Mouse (Mus musculus) MEL (cell line): ENCODE results near the gene Actr3.

Experiments
- BHLHE40 ChIP-seq: IDR thresholded peaks from 2 replicates; pipeline ENCODE4 v1.6.1; 2012; ENCODE audit warnings: low read depth, mild to moderate bottlenecking, inconsistent platforms, low read length, improper control_type of control experiment, borderline replicate concordance
- CTCF ChIP-seq, 3 experiments: IDR thresholded peaks in 2 of 3; conservative IDR thresholded peaks in 1 of 3; 2 replicates each; pipeline ENCODE4 v1.5.1; 2011 to 2012; ENCODE audit warnings: low read length in 3 of 3, low read depth in 2 of 3, mild to moderate bottlenecking in 2 of 3, improper control_type of control experiment in 1 of 3, inconsistent platforms in 1 of 3, mixed read lengths in 1 of 3, moderate library complexity in 1 of 3; ENCODE audit not compliant: control insufficient read depth in 1 of 3, insufficient read depth in 1 of 3, poor library complexity in 1 of 3, severe bottlenecking in 1 of 3
- EP300 ChIP-seq, 2 experiments: IDR thresholded peaks; 2 replicates each; pipeline ENCODE4 v1.6.1; 2011; ENCODE audit warnings: improper control_type of control experiment in 2 of 2, low read length in 2 of 2, low read depth in 1 of 2, mild to moderate bottlenecking in 1 of 2
- HCFC1 ChIP-seq: IDR thresholded peaks from 2 replicates; pipeline ENCODE4 v1.6.1; 2012; ENCODE audit warnings: low read depth, mild to moderate bottlenecking, inconsistent platforms, low read length, improper control_type of control experiment, moderate library complexity
- JUND ChIP-seq: IDR thresholded peaks from 2 replicates; pipeline ENCODE4 v1.6.1; 2011; ENCODE audit warnings: low read depth, mild to moderate bottlenecking, improper control_type of control experiment, low read length
- POLR2A ChIP-seq, 2 experiments: IDR thresholded peaks; 2 replicates each; pipeline ENCODE4 v1.6.1; 2011 to 2012; ENCODE audit warnings: low read length in 2 of 2, mild to moderate bottlenecking in 2 of 2, control low read depth in 1 of 2, improper control_type of control experiment in 1 of 2, low read depth in 1 of 2, moderate library complexity in 1 of 2; ENCODE audit not compliant: control insufficient read depth in 1 of 2, insufficient read depth in 1 of 2, poor library complexity in 1 of 2
- ZC3H11A ChIP-seq: IDR thresholded peaks from 2 replicates; pipeline ENCODE4 v1.6.1; 2012; ENCODE audit warnings: low read depth, mild to moderate bottlenecking, inconsistent platforms, low read length, improper control_type of control experiment

DNA sequence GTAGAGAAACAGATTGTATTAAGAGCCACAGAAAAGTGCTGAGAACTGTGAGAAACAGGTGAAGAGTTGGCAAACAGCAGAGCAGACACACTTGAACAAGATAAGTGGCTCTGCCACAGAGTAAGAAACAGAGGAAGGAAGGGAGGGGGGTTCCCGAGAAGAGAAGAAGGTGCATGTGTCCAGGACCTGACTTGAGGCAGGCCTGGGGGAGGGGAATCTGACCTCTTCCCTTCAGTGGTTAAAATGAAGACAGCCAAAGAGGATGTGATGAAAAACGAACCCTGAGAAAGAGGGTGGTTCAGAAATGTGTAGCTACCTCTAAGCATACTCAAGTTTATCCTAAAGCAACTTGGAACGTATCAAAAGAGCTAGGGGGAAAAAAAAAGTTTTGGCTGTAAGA is 2.4 kb upstream of the Actr3 start:
- TF ChIP-seq POLR2A (IDR thresholded peaks at IDR 0.05; ENCODE audit: control insufficient read depth in 1 of 2, insufficient read depth in 1 of 2, low read depth in 1 of 2, low read length in 2 of 2, poor library complexity in 1 of 2) (no peak), CTCF (IDR thresholded peaks at IDR 0.05 in 2 of 3, conservative IDR thresholded peaks at IDR 0.05 in 1 of 3; ENCODE audit: control insufficient read depth in 1 of 3, insufficient read depth in 1 of 3, low read depth in 2 of 3, low read length in 3 of 3, poor library complexity in 1 of 3, severe bottlenecking in 1 of 3) (no peak), BHLHE40 (no peak), ZC3H11A (no peak), JUND (no peak), EP300 (IDR thresholded peaks at IDR 0.05; ENCODE audit: low read depth in 1 of 2, low read length in 2 of 2) (no peak), HCFC1 (no peak)
